Mouse (Mus musculus) limb, embryonic 15.5 days (tissue): ENCODE measurements at regions not wholly inside any gene's neighbourhood (a gene's known extent, or its start where the extent isn't known, plus 50 kb on each side); places are given as distances from the start of the nearest gene placed in this dataset.

Source experiments
- ATAC-seq: fragments of 200-750 bp; cut with Nextera tagmentation; 2 replicates; pipeline ENCODE4 v1.8.0; 2017; ENCODE audit warnings: low read depth, moderate TSS enrichment; ENCODE audit not compliant: insufficient number of reproducible peaks, low FRiP score, low TSS enrichment
- H3K27ac ChIP-seq: fragments of 300-500 bp; sonication (generic); 2 replicates; pipeline ENCODE4 v1.5.1; 2015; ENCODE audit warnings: moderate library complexity, mild to moderate bottlenecking, inconsistent platforms
- H3K27me3 ChIP-seq: fragments of 300-500 bp; sonication (generic); 2 replicates; pipeline ENCODE4 v1.6.1; 2015; ENCODE audit warnings: inconsistent platforms
- H3K36me3 ChIP-seq: fragments of 300-500 bp; sonication (generic); 2 replicates; pipeline ENCODE4 v1.6.1; 2015; ENCODE audit warnings: inconsistent platforms
- H3K4me1 ChIP-seq: fragments of 300-500 bp; sonication (generic); 2 replicates; pipeline ENCODE4 v1.6.1; 2015; ENCODE audit warnings: inconsistent platforms
- H3K4me2 ChIP-seq: fragments of 300-500 bp; sonication (generic); 2 replicates; pipeline ENCODE4 v1.6.1; 2015; ENCODE audit warnings: mild to moderate bottlenecking, inconsistent platforms
- H3K4me3 ChIP-seq: fragments of 300-500 bp; sonication (generic); 2 replicates; pipeline ENCODE4 v1.5.1; 2015; ENCODE audit warnings: mild to moderate bottlenecking, inconsistent platforms
- H3K9ac ChIP-seq: fragments of 300-500 bp; sonication (generic); 2 replicates; pipeline ENCODE4 v1.6.1; 2015; ENCODE audit warnings: inconsistent platforms
- H3K9me3 ChIP-seq: fragments of 300-500 bp; sonication (generic); 2 replicates; pipeline ENCODE4 v1.6.1; 2016; ENCODE audit warnings: inconsistent platforms
- WGBS: fragments of 180-500 bp; shearing (Covaris S2); methylation state at CpG from one replicate; pipeline ENCODE4 v1.1.7; 2015; 5-methylcytosine and 5-hydroxymethylcytosine counted together

DNA sequence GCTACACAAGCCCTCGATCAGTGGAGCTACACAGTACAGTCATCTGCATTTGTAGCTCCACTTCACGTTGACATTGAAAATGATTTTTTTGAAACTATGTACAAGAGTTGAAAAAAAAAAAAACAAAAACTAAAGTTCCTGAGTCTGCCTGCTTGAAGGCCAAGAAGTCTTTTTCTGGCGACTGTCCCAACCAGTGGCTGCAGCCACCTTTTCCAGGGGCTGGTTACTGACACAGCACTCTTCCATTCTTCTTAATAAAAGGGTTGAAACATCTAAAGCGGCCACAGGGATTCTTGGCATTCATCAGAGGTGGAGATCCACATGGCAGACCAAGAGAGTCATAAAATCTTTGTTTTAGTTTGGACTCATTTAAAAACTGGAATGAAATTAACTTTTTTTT lies 87.0 kb upstream of the Ptch1 start:
- Histone ChIP-seq H3K36me3 (no peaks in the 10 kb centered on the region), H3K27me3 (no peaks in the 10 kb centered on the region), H3K4me3 (no peak overlapping the region), H3K27ac (no peak overlapping the region), H3K9me3 (no peaks in the 10 kb centered on the region), H3K4me1 (peaks cover 7% of the 10 kb centered on the region; the same call in 1 of the 2 replicates), H3K4me2 (no peak overlapping the region), H3K9ac (no peak overlapping the region)
- WGBS, result 63% methylated on average over 4 of the region's 4 CpGs
- ATAC-seq, result no peak

- Histone ChIP-seq H3K4me3 (no peak overlapping the region), H3K36me3 (no peaks in the 10 kb centered on the region), H3K9me3 (no peaks in the 10 kb centered on the region), H3K27ac (no peak overlapping the region), H3K9ac (no peak overlapping the region), H3K4me1 (peaks cover 9% of the 10 kb centered on the region; the same call in 1 of the 2 replicates), H3K4me2 (no peak overlapping the region), H3K27me3 (no peaks in the 10 kb centered on the region)
- WGBS, result 38% methylated on average over 4 of the region's 4 CpGs
- no peak for ATAC-seq
Observed at GRCm38 (mm10) chr13:63668576-63668975, 95.2 kb upstream of the Ptch1 start.

GRCm38 (mm10) chr13:63669031-63669430 lies 95.6 kb upstream of the Ptch1 start:
- no peaks in the 10 kb centered on the region for H3K9me3 ChIP-seq
- no peak overlapping the region for H3K27ac ChIP-seq
- no peak overlapping the region for H3K4me2 ChIP-seq
- H3K4me3 ChIP-seq, result no peak overlapping the region
- H3K36me3 ChIP-seq, result no peaks in the 10 kb centered on the region
- H3K27me3 ChIP-seq, result no peaks in the 10 kb centered on the region
- H3K4me1 ChIP-seq, result peaks cover 9% of the 10 kb centered on the region; the same call in 1 of the 2 replicates
- 23% methylated on average over 2 of the region's 2 CpGs for WGBS
- ATAC-seq, result no peak
- no peak overlapping the region for H3K9ac ChIP-seq

GRCm38 (mm10) chr13:63672425-63672824 lies 99.0 kb upstream of the Ptch1 start:
- H3K4me3 ChIP-seq, result no peak overlapping the region
- H3K9ac ChIP-seq, result no peak overlapping the region
- H3K4me1 ChIP-seq, result peaks cover 9% of the 10 kb centered on the region; the same call in 1 of the 2 replicates
- ATAC-seq, result no peak
- no peaks in the 10 kb centered on the region for H3K36me3 ChIP-seq
- WGBS, result 46% methylated on average over 4 of the region's 4 CpGs
- H3K27ac ChIP-seq, result 0 out of 2 replicates have a peak overlapping the region, but pooled peaks have one; percentile 33
- H3K4me2 ChIP-seq, result no peak overlapping the region
- H3K27me3 ChIP-seq, result no peaks in the 10 kb centered on the region
- no peaks in the 10 kb centered on the region for H3K9me3 ChIP-seq

DNA sequence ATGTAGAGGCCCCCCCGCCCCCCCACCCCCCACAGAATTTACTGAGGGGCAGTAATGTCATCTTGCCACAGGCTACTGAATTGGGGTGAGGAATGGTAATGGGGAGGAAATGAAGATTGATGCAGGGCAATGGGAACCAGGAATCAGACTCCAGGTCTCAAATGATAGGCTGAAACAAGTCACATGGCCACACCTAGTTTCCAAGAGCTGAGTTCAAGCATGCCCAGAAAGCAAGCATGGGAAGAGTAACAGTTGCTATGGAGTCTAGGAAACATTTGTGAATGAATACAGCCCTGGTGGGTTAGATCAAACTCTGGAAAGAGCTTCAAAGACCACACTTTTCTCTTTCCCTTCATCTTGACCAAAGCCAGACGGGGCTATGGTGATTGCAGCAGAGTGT lies 104.3 kb upstream of the Ptch1 start:
- ATAC-seq, result no peak
- Histone ChIP-seq H3K4me1 (0 out of 2 replicates have a peak, but pooled peaks cover 3% of the 10 kb centered on the region), H3K9ac (no peak overlapping the region), H3K27ac (no peak overlapping the region), H3K4me2 (no peak overlapping the region), H3K36me3 (no peaks in the 10 kb centered on the region), H3K4me3 (no peak overlapping the region), H3K9me3 (no peaks in the 10 kb centered on the region), H3K27me3 (no peaks in the 10 kb centered on the region)
- 70% methylated on average over 2 of the region's 2 CpGs for WGBS

DNA sequence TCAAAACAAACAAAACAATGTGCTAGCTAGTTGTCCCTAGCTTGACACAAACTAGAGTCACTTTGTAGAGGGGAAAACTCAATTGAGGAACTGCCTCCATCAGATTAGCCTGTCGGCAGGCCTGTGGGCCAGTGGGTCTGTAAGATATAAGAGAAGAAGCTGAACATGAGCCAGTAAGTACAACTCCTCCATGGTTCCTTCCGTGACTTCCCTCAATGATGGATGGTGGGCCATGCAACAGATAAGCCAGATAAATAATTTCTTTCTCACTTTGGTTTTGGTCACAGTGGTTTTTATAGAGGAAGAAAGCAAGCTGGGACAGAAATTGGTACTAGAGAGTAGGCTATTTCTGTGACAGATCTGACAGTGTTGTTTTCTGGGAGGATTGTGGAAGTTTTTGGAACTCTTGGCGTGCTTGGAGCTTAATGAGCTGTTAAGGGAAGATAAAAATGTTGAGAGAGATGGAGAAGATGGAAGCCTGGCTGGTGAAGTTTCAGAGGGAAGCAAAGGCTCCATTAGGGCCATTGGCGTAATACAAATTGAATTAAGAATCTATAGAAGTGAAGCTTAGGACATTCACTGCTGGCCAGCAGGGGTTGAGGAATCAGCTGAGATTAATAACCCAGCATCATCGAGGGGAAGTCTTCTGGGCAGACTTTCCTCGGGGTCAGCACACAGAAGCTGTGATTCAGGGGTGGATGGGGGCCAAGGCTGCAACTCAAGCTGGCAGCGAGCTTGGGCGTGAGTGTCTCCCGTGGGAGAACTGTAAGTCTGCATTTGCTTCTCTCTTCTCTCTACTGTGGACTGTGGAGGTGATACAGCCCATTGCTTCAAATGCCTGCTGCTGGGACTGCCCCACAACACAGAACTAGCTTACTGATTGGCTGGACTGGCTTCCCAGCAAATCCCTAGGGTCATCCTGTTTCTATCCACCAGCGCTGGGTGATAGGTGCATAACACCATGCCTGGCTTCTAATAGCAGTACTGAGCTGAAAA lies 105.2 kb upstream of the Ptch1 start:
- Histone ChIP-seq H3K4me1 (0 out of 2 replicates have a peak, but pooled peaks cover 3% of the 10 kb centered on the region), H3K36me3 (no peaks in the 10 kb centered on the region), H3K27me3 (no peaks in the 10 kb centered on the region), H3K9ac (no peak overlapping the region), H3K4me2 (no peak overlapping the region), H3K27ac (no peak overlapping the region), H3K9me3 (no peaks in the 10 kb centered on the region), H3K4me3 (no peak overlapping the region)
- WGBS, result 67% methylated on average over 10 of the region's 10 CpGs
- ATAC-seq, result no peak

DNA sequence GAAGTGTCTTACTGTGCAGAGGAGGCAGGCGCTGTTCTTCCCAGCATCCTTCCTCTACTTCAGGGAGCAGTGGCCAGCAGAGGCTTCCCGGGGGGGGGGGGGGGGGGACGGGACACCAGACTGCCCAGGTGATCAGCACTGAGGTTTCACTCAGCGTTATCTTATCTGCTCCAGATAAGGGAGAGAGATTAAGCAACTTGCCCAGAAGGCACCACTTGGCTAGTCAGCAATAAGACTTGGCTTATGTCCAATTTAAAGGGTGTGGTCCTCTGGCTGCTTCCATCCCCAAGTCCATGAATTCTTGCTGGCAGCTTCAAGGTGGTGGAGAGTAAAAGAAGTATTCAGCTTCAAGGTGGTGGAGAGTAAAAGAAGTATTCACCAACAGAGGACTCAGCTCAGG lies 108.9 kb upstream of the Ptch1 start:
- H3K36me3 ChIP-seq, result no peaks in the 10 kb centered on the region

GRCm38 (mm10) chr13:63691974-63692373 lies 118.6 kb upstream of the Ptch1 start:
- Histone ChIP-seq H3K4me2 (no peak overlapping the region), H3K4me1 (no peaks in the 10 kb centered on the region), H3K36me3 (no peaks in the 10 kb centered on the region), H3K27me3 (no peaks in the 10 kb centered on the region), H3K27ac (no peak overlapping the region), H3K9me3 (no peaks in the 10 kb centered on the region), H3K4me3 (no peak overlapping the region), H3K9ac (no peak overlapping the region)
- ATAC-seq, result no peak
- 67% methylated on average over 5 of the region's 5 CpGs for WGBS

More for the DNA sequence above, 108.9 kb upstream of the Ptch1 start:
- 44% methylated on average over 4 of the region's 4 CpGs for WGBS
- no peak overlapping the region for H3K9ac ChIP-seq
- H3K4me3 ChIP-seq, result no peak overlapping the region
- H3K4me1 ChIP-seq, result 0 out of 2 replicates have a peak, but pooled peaks cover 3% of the 10 kb centered on the region
- no peak overlapping the region for H3K27ac ChIP-seq
- no peaks in the 10 kb centered on the region for H3K9me3 ChIP-seq
- no peak for ATAC-seq
- H3K4me2 ChIP-seq, result no peak overlapping the region
- H3K27me3 ChIP-seq, result no peaks in the 10 kb centered on the region

GRCm38 (mm10) chr13:63693636-63694035 lies 120.2 kb upstream of the Ptch1 start:
- no peaks in the 10 kb centered on the region for H3K9me3 ChIP-seq
- H3K27me3 ChIP-seq, result no peaks in the 10 kb centered on the region
- ATAC-seq, result no peak
- no peaks in the 10 kb centered on the region for H3K36me3 ChIP-seq
- H3K9ac ChIP-seq, result no peak overlapping the region
- no peak overlapping the region for H3K4me2 ChIP-seq
- 58% methylated on average over 5 of the region's 5 CpGs for WGBS
- no peak overlapping the region for H3K27ac ChIP-seq
- no peaks in the 10 kb centered on the region for H3K4me1 ChIP-seq
- no peak overlapping the region for H3K4me3 ChIP-seq

DNA sequence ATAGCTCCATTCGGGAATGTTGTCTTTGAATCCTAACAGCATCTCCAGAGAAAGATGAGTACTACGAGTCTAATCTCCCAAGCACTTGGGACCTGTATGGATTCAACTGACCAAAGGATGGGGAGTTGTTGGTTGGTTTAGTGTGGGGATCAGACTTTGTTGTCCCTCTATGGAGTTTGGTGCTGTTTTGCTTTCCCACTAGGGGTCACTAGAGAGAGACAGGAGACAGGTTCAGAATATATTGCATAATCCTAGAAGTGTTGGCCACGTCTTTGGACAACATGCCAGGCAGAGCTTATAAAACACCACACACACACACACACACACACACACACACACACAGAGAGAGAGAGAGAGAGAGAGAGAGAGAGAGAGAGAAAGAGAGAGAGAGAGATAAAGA lies 118.6 kb upstream of the Ercc6l2 start:
- H3K4me1 ChIP-seq, result peaks cover 8% of the 10 kb centered on the region; the same call in 1 of the 2 replicates
- H3K9me3 ChIP-seq, result no peaks in the 10 kb centered on the region
- H3K27me3 ChIP-seq, result no peaks in the 10 kb centered on the region
- WGBS, result 59% methylated on average over 3 of the region's 3 CpGs
- no peak overlapping the region for H3K9ac ChIP-seq
- no peak for ATAC-seq
- H3K4me3 ChIP-seq, result no peak overlapping the region
- no peaks in the 10 kb centered on the region for H3K36me3 ChIP-seq
- no peak overlapping the region for H3K4me2 ChIP-seq
- H3K27ac ChIP-seq, result no peak overlapping the region

GRCm38 (mm10) chr13:63699624-63700023 lies 115.4 kb upstream of the Ercc6l2 start:
- 69% methylated on average over 2 of the region's 2 CpGs for WGBS
- H3K27ac ChIP-seq, result no peak overlapping the region

DNA sequence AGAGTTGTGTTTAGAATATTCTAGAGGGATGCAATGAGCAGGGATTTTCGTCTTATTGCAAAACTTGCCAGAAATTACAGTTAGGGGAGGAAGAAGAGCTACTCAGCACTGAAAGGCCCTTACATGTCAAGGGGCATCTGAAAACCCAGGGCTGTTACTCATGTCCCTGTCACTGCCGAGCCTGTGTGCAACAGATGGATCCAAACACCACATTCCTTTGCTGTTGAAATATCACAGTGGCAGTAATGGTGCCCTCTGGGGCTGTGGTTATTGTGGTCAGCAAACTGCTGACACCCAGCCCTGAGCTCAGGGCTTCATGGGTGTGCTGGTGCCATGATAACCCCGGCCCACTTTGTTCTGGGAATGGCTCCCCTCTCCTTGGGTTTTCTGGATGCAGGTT lies 114.3 kb upstream of the Ercc6l2 start:
- H3K4me1 ChIP-seq, result peaks cover 21% of the 10 kb centered on the region
- no peaks in the 10 kb centered on the region for H3K27me3 ChIP-seq
- no peak overlapping the region for H3K4me3 ChIP-seq
- H3K9ac ChIP-seq, result no peak overlapping the region
- H3K9me3 ChIP-seq, result no peaks in the 10 kb centered on the region
- H3K27ac ChIP-seq, result peak overlapping the region; percentile 60
- no peaks in the 10 kb centered on the region for H3K36me3 ChIP-seq
- ATAC-seq, result no peak
- 35% methylated on average over 3 of the region's 3 CpGs for WGBS
- no peak overlapping the region for H3K4me2 ChIP-seq

More at GRCm38 (mm10) chr13:63699624-63700023, 115.4 kb upstream of the Ercc6l2 start:
- H3K36me3 ChIP-seq, result no peaks in the 10 kb centered on the region
- no peak for ATAC-seq
- H3K9me3 ChIP-seq, result no peaks in the 10 kb centered on the region
- H3K27me3 ChIP-seq, result no peaks in the 10 kb centered on the region
- H3K4me3 ChIP-seq, result no peak overlapping the region
- no peak overlapping the region for H3K4me2 ChIP-seq
- no peak overlapping the region for H3K9ac ChIP-seq
- peaks cover 19% of the 10 kb centered on the region for H3K4me1 ChIP-seq
